Comparison of ENCODE assay signal across 23 mouse cellular contexts in genomic region chr7:99392696-99393095, GRCm38 (mm10). TPM values are rescaled to one million over a fixed set of nuclear protein-coding genes. Genes with fewer than 3 reads are reported as not detected.
DNase-seq lines count a peak whose midpoint lies in the region; ATAC-seq lines count a peak whose summit lies in the region.
"Had no signal": no experiment of that assay in that cellular context is flagged by ENCODE, and none has a peak within 500 bp of the region (broad histone marks: within the 10 kb centered on the region; RNA-seq: fewer than 3 reads in every experiment).

No protein-coding gene starts in this region.

- 80% methylated on average over 2 of the region's 2 CpGs for WGBS in heart, embryonic 10.5 days
- WGBS in midbrain, embryonic 12.5 days: 89% methylated on average over 2 of the region's 2 CpGs
- 71% methylated on average over 2 of the region's 2 CpGs for WGBS in midbrain, embryonic 11.5 days

- no peak overlapping the region for H3K4me3 ChIP-seq in heart, embryonic 10.5 days
- no peak overlapping the region for H3K4me3 ChIP-seq in midbrain, embryonic 12.5 days
- no peak overlapping the region for H3K4me3 ChIP-seq in midbrain, embryonic 11.5 days (ENCODE audit: low read depth, low read length)
- H3K4me3 ChIP-seq: embryonic facial prominence, embryonic 15.5 days; erythroblast, embryonic 14.5 days; forebrain, embryonic 10.5 days; heart, adult 2 months; heart, embryonic 12.5 days; hindbrain, embryonic 10.5 days; hindbrain, embryonic 15.5 days had no signal

- H3K4me1 ChIP-seq in heart, embryonic 10.5 days: peaks cover 81% of the 10 kb centered on the region
- peaks cover 45% of the 10 kb centered on the region for H3K4me1 ChIP-seq in midbrain, embryonic 12.5 days
- peaks cover 7% of the 10 kb centered on the region for H3K4me1 ChIP-seq in midbrain, embryonic 11.5 days (ENCODE audit: control insufficient read depth, insufficient read depth, low read length)

- peaks cover 43% of the 10 kb centered on the region for H3K36me3 ChIP-seq in heart, embryonic 10.5 days
- H3K36me3 ChIP-seq in midbrain, embryonic 12.5 days: peaks cover 46% of the 10 kb centered on the region
- no peaks in the 10 kb centered on the region; the same call in 1 of the 2 replicates for H3K36me3 ChIP-seq in midbrain, embryonic 11.5 days (ENCODE audit: control insufficient read depth, insufficient read depth, low read length)
- H3K36me3 ChIP-seq: embryonic facial prominence, embryonic 15.5 days had no signal

- ATAC-seq in midbrain, embryonic 12.5 days (ENCODE audit: low FRiP score, low read depth): no peak
- ATAC-seq in midbrain, embryonic 11.5 days (ENCODE audit: low FRiP score): no peak
- ATAC-seq: activated CD4-positive, CD25-positive, alpha-beta regulatory T cell, adult 4 months; forebrain, embryonic 14.5 days; inflammation-experienced regulatory T-cells, adult 6 months; intestine, postnatal 0 days; Patski had no signal

- peak; percentile 29 for DNase-seq in cerebellum, adult 9-11 months
- DNase-seq in cerebellum, postnatal 10 days: no peak
- no peak for DNase-seq in heart, embryonic 10.5 days (ENCODE audit: low spot score)
- no peak for DNase-seq in heart, adult 18-20 months
- DNase-seq in midbrain, embryonic 11.5 days (ENCODE audit: low spot score, missing footprints): no peak
- no peak for DNase-seq in layer of hippocampus, adult 8-10 months (ENCODE audit: low spot score in 2 of 2)
- DNase-seq: adrenal gland, postnatal 14 days; cerebellum, adult 8-10 months; gastrocnemius, postnatal 10 days; heart, adult 2 months had no signal

- no peaks in the 10 kb centered on the region for H3K9me3 ChIP-seq in heart, embryonic 10.5 days
- H3K9me3 ChIP-seq in midbrain, embryonic 12.5 days: no peaks in the 10 kb centered on the region
- H3K9me3 ChIP-seq in midbrain, embryonic 11.5 days (ENCODE audit: control insufficient read depth, low read length): no peaks in the 10 kb centered on the region
- H3K9me3 ChIP-seq: embryonic facial prominence, embryonic 15.5 days; forebrain, embryonic 10.5 days; heart, embryonic 12.5 days; hindbrain, embryonic 10.5 days; hindbrain, embryonic 15.5 days had no signal

- H3K27ac ChIP-seq in heart, embryonic 10.5 days: peak overlapping the region; percentile 44; the same call in 1 of the 2 replicates
- no peak overlapping the region for H3K27ac ChIP-seq in midbrain, embryonic 12.5 days (replicated peaks)
- H3K27ac ChIP-seq in midbrain, embryonic 11.5 days (ENCODE audit: low read depth, low read length): no peak overlapping the region
- H3K27ac ChIP-seq: forebrain, embryonic 10.5 days; heart, adult 2 months; hindbrain, embryonic 10.5 days; hindbrain, embryonic 15.5 days had no signal

- no peaks in the 10 kb centered on the region for H3K27me3 ChIP-seq in heart, embryonic 10.5 days (ENCODE audit: insufficient read depth, poor library complexity, severe bottlenecking)
- no peaks in the 10 kb centered on the region for H3K27me3 ChIP-seq in midbrain, embryonic 12.5 days
- H3K27me3 ChIP-seq in midbrain, embryonic 11.5 days (ENCODE audit: control insufficient read depth, insufficient read depth, low read length): no peaks in the 10 kb centered on the region
- H3K27me3 ChIP-seq: CH12.LX; embryonic facial prominence, embryonic 15.5 days; heart, embryonic 12.5 days; hindbrain, embryonic 15.5 days; Patski had no signal

- H3K9ac ChIP-seq in midbrain, embryonic 12.5 days (replicated peaks): 0 out of 2 replicates have a peak overlapping the region, but pooled peaks have one; percentile 2
- H3K9ac ChIP-seq in midbrain, embryonic 11.5 days (ENCODE audit: low read length): no peak overlapping the region
- H3K9ac ChIP-seq: embryonic facial prominence, embryonic 15.5 days; heart, embryonic 12.5 days; hindbrain, embryonic 15.5 days had no signal

- H3K4me2 ChIP-seq in midbrain, embryonic 12.5 days (replicated peaks): no peak overlapping the region
- no peak overlapping the region for H3K4me2 ChIP-seq in midbrain, embryonic 11.5 days
- H3K4me2 ChIP-seq: embryonic facial prominence, embryonic 15.5 days; heart, embryonic 12.5 days; hindbrain, embryonic 15.5 days had no signal

RNA-seq across cellular contexts. Expression of gene Gdpd5, which starts 11.5 kb away (rescaled TPM):
- polyA plus RNA-seq in heart, embryonic 10.5 days (2016; fragmentation: Nextera tagmentation; extraction: Ambion mirVana): 24.2 and 31.6 TPM in 2 replicates
- 10 to 100 TPM; 21.9 to 27.0 TPM for total RNA-seq in heart, adult 18-20 months (2021)
- 32.7 and 32.9 TPM in 2 replicates for polyA plus RNA-seq in midbrain, embryonic 12.5 days (2016; fragmentation: Nextera tagmentation; extraction: Ambion mirVana)
- polyA plus RNA-seq in midbrain, embryonic 11.5 days (2014; fragmentation: Nextera tagmentation; extraction: Ambion mirVana): 16.2 and 16.7 TPM in 2 replicates
- total RNA-seq in layer of hippocampus, adult 8-10 months (2022): 10 to 100 TPM; 17.4 to 32.6 (median 21.4) TPM

RNA-seq across cellular contexts. Expression of gene Serpinh1, which starts 39.7 kb away (rescaled TPM):
- polyA plus RNA-seq in heart, embryonic 10.5 days (2016; fragmentation: Nextera tagmentation; extraction: Ambion mirVana): 1,580 and 1,787 TPM in 2 replicates
- 100 to 1,000 TPM; 200 to 293 TPM for total RNA-seq in heart, adult 18-20 months (2021)
- polyA plus RNA-seq in midbrain, embryonic 12.5 days (2016; fragmentation: Nextera tagmentation; extraction: Ambion mirVana): 475 and 557 TPM in 2 replicates
- 202 and 210 TPM in 2 replicates for polyA plus RNA-seq in midbrain, embryonic 11.5 days (2014; fragmentation: Nextera tagmentation; extraction: Ambion mirVana)
- total RNA-seq in layer of hippocampus, adult 8-10 months (2022): 10 to 100 TPM; 16.8 to 24.1 (median 21.3) TPM
- total RNA-seq: CH12.LX had no signal
- polyA plus RNA-seq: activated CD4-positive, CD25-positive, alpha-beta regulatory T cell, adult 4 months; inflammation-experienced regulatory T-cells, adult 6 months had no signal
